Mouse (Mus musculus): ENCODE measurements around the gene Tlx2. TPM values are rescaled to one million over a fixed set of nuclear protein-coding genes. Genes with fewer than 3 reads are reported as not detected.
A peak's percentile ranks its signal among the peaks of the same experiment; 100 is the strongest.

Tlx2 gene
- polyA plus RNA-seq, 1 experiment from 2014 or later = 1.0 TPM

- peaks cover 46% of the 10 kb centered on the region for H3K4me1 ChIP-seq (replicated peaks)
- no peak overlapping the region for H3K27ac ChIP-seq
- WGBS = 8% methylated on average over 9 of the region's 9 CpGs
- peak overlapping the region; percentile 60 for H3K4me2 ChIP-seq
- peak overlapping the region; percentile 32 for H3K4me3 ChIP-seq (replicated peaks)
- 0 out of 2 replicates have a peak overlapping the region, but pooled peaks have one; percentile 23 for H3K9ac ChIP-seq (replicated peaks)
- H3K27me3 ChIP-seq = peaks cover 74% of the 10 kb centered on the region
- no peak for ATAC-seq (ENCODE audit: insufficient number of reproducible peaks, insufficient read depth, low FRiP score, low TSS enrichment, low read depth)
- no peaks in the 10 kb centered on the region for H3K9me3 ChIP-seq
- H3K36me3 ChIP-seq = no peaks in the 10 kb centered on the region; the same call in 1 of the 2 replicates
These were observed 17.8 kb upstream of the Tlx2 start for GRCm38 (mm10) chr6:83087926-83088260.

- Histone ChIP-seq H3K27me3 (peaks cover 79% of the 10 kb centered on the region), H3K27ac (no peak overlapping the region), H3K4me3 (replicated peaks) (peak overlapping the region; percentile 32), H3K4me2 (peak overlapping the region; percentile 60), H3K4me1 (replicated peaks) (peaks cover 52% of the 10 kb centered on the region), H3K36me3 (peaks cover 4% of the 10 kb centered on the region; the same call in 1 of the 2 replicates), H3K9ac (replicated peaks) (0 out of 2 replicates have a peak overlapping the region, but pooled peaks have one; percentile 24), H3K9me3 (no peaks in the 10 kb centered on the region)
- WGBS = 2% methylated on average over 47 of the region's 47 CpGs
- ATAC-seq (ENCODE audit: insufficient number of reproducible peaks, insufficient read depth, low FRiP score, low TSS enrichment, low read depth) = no peak
These were observed 17.3 kb upstream of the Tlx2 start for GRCm38 (mm10) chr6:83087205-83087925.

- peak within 1 kb of the TSS; percentile 24 for H3K9ac ChIP-seq (replicated peaks)
- peaks cover 52% of the 10 kb centered on the region for H3K4me1 ChIP-seq (replicated peaks)
- no peak within 1 kb of the TSS for H3K27ac ChIP-seq
- H3K4me3 ChIP-seq (replicated peaks) = peak within 1 kb of the TSS; percentile 32
- H3K36me3 ChIP-seq = peaks cover 14% of the 10 kb centered on the region
- ATAC-seq (ENCODE audit: insufficient number of reproducible peaks, insufficient read depth, low FRiP score, low TSS enrichment, low read depth) = no peak
- H3K9me3 ChIP-seq = no peaks in the 10 kb centered on the region
- H3K27me3 ChIP-seq = peaks cover 82% of the 10 kb centered on the region
- WGBS = 1% methylated on average over 35 of the region's 42 CpGs
- H3K4me2 ChIP-seq = peak within 1 kb of the TSS; percentile 60
These were observed 16.3 kb upstream of the Tlx2 start, which contains the start of gene Lbx2 for GRCm38 (mm10) chr6:83086121-83087035. Lbx2 (plus strand) TSS chr6:83086367.

GRCm38 (mm10) chr6:83084477-83084876 lies 14.4 kb upstream of the Tlx2 start:
- H3K4me2 ChIP-seq = no peak overlapping the region
- peaks cover 30% of the 10 kb centered on the region for H3K36me3 ChIP-seq
- ATAC-seq (ENCODE audit: insufficient number of reproducible peaks, insufficient read depth, low FRiP score, low TSS enrichment, low read depth) = no peak
- no peak overlapping the region for H3K9ac ChIP-seq (replicated peaks)
- H3K4me3 ChIP-seq (replicated peaks) = no peak overlapping the region
- no peak overlapping the region for H3K27ac ChIP-seq
- H3K27me3 ChIP-seq = peaks cover 72% of the 10 kb centered on the region
- H3K4me1 ChIP-seq (replicated peaks) = peaks cover 54% of the 10 kb centered on the region
- no peaks in the 10 kb centered on the region for H3K9me3 ChIP-seq
- WGBS = 5% methylated on average over 6 of the region's 6 CpGs

- Histone ChIP-seq H3K4me2 (no peak overlapping the region), H3K36me3 (peaks cover 30% of the 10 kb centered on the region), H3K4me3 (replicated peaks) (no peak overlapping the region), H3K4me1 (replicated peaks) (peaks cover 62% of the 10 kb centered on the region), H3K27me3 (peaks cover 64% of the 10 kb centered on the region), H3K27ac (no peak overlapping the region), H3K9ac (replicated peaks) (0 out of 2 replicates have a peak overlapping the region, but pooled peaks have one; percentile 14), H3K9me3 (no peaks in the 10 kb centered on the region)
- WGBS = 17% methylated on average over 5 of the region's 5 CpGs
- ATAC-seq (ENCODE audit: insufficient number of reproducible peaks, insufficient read depth, low FRiP score, low TSS enrichment, low read depth) = no peak
These were observed 13.4 kb upstream of the Tlx2 start for GRCm38 (mm10) chr6:83083497-83083896.

- no peak for ATAC-seq (ENCODE audit: insufficient number of reproducible peaks, insufficient read depth, low FRiP score, low TSS enrichment, low read depth)
- Histone ChIP-seq H3K9ac (replicated peaks) (no peak overlapping the region), H3K4me3 (replicated peaks) (no peak overlapping the region), H3K9me3 (no peaks in the 10 kb centered on the region), H3K27ac (no peak overlapping the region), H3K4me1 (replicated peaks) (peaks cover 42% of the 10 kb centered on the region), H3K36me3 (peaks cover 30% of the 10 kb centered on the region), H3K4me2 (no peak overlapping the region), H3K27me3 (peaks cover 46% of the 10 kb centered on the region)
- WGBS = 91% methylated on average over 5 of the region's 5 CpGs
These were observed 10.1 kb upstream of the Tlx2 start for GRCm38 (mm10) chr6:83080210-83080609.

- ATAC-seq (ENCODE audit: insufficient number of reproducible peaks, insufficient read depth, low FRiP score, low TSS enrichment, low read depth) = peak; percentile 90
- Histone ChIP-seq H3K9me3 (no peaks in the 10 kb centered on the region), H3K9ac (replicated peaks) (peak overlapping the region; percentile 86), H3K27me3 (peaks cover 45% of the 10 kb centered on the region), H3K4me2 (peak overlapping the region; percentile 93), H3K27ac (peak overlapping the region; percentile 85), H3K36me3 (peaks cover 30% of the 10 kb centered on the region), H3K4me1 (replicated peaks) (peaks cover 26% of the 10 kb centered on the region), H3K4me3 (replicated peaks) (peak overlapping the region; percentile 73)
- WGBS = under 1% methylated on average over 46 of the region's 46 CpGs
These were observed 8.3 kb upstream of the Tlx2 start for GRCm38 (mm10) chr6:83078324-83078858.

- WGBS = under 1% methylated on average over 54 of the region's 54 CpGs
- peaks cover 21% of the 10 kb centered on the region for H3K4me1 ChIP-seq (replicated peaks)
- peak; percentile 77 for ATAC-seq (ENCODE audit: insufficient number of reproducible peaks, insufficient read depth, low FRiP score, low TSS enrichment, low read depth)
These were observed 7.7 kb upstream of the Tlx2 start, which contains the start of gene Pcgf1 for GRCm38 (mm10) chr6:83077630-83078323. Pcgf1 (plus strand) TSS chr6:83077869.

GRCm38 (mm10) chr6:83074979-83075378 lies 4.9 kb upstream of the Tlx2 start:
- Histone ChIP-seq H3K27me3 (peaks cover 66% of the 10 kb centered on the region), H3K9me3 (no peaks in the 10 kb centered on the region), H3K4me1 (replicated peaks) (peaks cover 32% of the 10 kb centered on the region), H3K27ac (no peak overlapping the region), H3K4me2 (no peak overlapping the region), H3K9ac (replicated peaks) (no peak overlapping the region), H3K4me3 (replicated peaks) (no peak overlapping the region), H3K36me3 (peaks cover 3% of the 10 kb centered on the region)
- no peak for ATAC-seq (ENCODE audit: insufficient number of reproducible peaks, insufficient read depth, low FRiP score, low TSS enrichment, low read depth)
- WGBS = 20% methylated on average over 2 of the region's 2 CpGs

More at GRCm38 (mm10) chr6:83077630-83078323, 7.7 kb upstream of the Tlx2 start, which contains the start of gene Pcgf1:
- peaks cover 45% of the 10 kb centered on the region for H3K27me3 ChIP-seq
- peak within 1 kb of the TSS; percentile 93 for H3K4me2 ChIP-seq
- peak within 1 kb of the TSS; percentile 73 for H3K4me3 ChIP-seq (replicated peaks)
- no peaks in the 10 kb centered on the region for H3K9me3 ChIP-seq
- peaks cover 30% of the 10 kb centered on the region for H3K36me3 ChIP-seq
- H3K27ac ChIP-seq = peak within 1 kb of the TSS; percentile 85
- H3K9ac ChIP-seq (replicated peaks) = peak within 1 kb of the TSS; percentile 86

GRCm38 (mm10) chr6:83071220-83071619 lies 1.1 kb upstream of the Tlx2 start:
- Histone ChIP-seq H3K27ac (no peak overlapping the region), H3K27me3 (peaks cover 97% of the 10 kb centered on the region), H3K4me1 (replicated peaks) (peaks cover 28% of the 10 kb centered on the region), H3K4me3 (replicated peaks) (peak overlapping the region; percentile 17), H3K4me2 (peak overlapping the region; percentile 46), H3K36me3 (no peaks in the 10 kb centered on the region), H3K9ac (replicated peaks) (peak overlapping the region; percentile 18; the same call in 1 of the 2 replicates), H3K9me3 (no peaks in the 10 kb centered on the region)
- ATAC-seq (ENCODE audit: insufficient number of reproducible peaks, insufficient read depth, low FRiP score, low TSS enrichment, low read depth) = no peak
- WGBS = 2% methylated on average over 24 of the region's 24 CpGs

Measured in limb, embryonic 12.5 days (tissue).